Mouse (Mus musculus): ENCODE measurements around the gene Srarp. TPM values are rescaled to one million over a fixed set of nuclear protein-coding genes. Genes with fewer than 3 reads are reported as not detected.

Gene Srarp
- polyA plus RNA-seq, 1 experiment from 2014 or later: not detected

DNA sequence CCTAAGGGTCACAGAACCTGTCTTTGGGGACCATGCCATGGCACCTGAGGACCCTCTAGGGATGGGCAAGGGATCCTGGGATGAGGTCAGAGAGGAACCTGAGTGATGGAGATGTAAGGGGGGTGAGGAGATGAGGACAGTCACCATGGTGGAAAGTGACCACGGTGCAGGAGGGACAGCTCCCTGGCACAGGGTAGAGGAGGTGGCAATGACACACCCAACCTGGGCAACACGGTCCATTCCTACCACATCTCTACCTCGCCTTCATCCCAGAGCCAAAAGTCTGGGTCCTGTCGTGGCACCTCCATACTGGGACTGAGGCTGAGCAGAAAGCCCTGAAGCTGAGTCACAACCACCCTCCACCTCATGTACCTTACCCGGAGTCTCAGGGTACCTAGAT is 13.1 kb downstream of the Srarp start:
- no peak overlapping the region for H3K4me2 ChIP-seq
- peaks cover 22% of the 10 kb centered on the region for H3K4me1 ChIP-seq (replicated peaks)
- H3K4me3 ChIP-seq: no peak overlapping the region
- no peak for ATAC-seq (ENCODE audit: low read depth)
- H3K36me3 ChIP-seq: no peaks in the 10 kb centered on the region
- 85% methylated on average over 5 of the region's 5 CpGs for WGBS
- peaks cover 26% of the 10 kb centered on the region for H3K27me3 ChIP-seq
- H3K9ac ChIP-seq: no peak overlapping the region
- H3K9me3 ChIP-seq: no peaks in the 10 kb centered on the region
- no peak overlapping the region for H3K27ac ChIP-seq (replicated peaks)

DNA sequence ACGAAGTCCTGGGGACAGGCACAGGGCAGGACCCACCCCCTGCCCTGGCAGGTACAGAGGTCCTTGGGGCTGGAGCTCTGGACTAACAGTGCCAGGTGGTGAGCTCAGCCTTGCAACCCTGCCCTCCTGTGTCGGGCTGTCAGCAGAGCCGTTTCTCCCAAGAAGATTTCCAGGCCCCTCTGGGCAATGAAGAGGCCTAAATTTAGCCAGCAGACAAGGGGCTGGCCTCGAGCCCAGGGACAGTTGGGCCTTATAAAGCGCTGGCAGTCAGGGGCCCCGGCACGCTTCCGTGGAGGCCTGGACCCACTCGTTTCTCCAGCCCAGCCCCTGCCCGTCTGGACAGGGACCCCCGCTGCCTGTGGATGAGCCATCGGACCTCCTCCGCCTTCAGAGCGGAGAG is 14.5 kb downstream of the Srarp start:
- ATAC-seq (ENCODE audit: low read depth): no peak
- Histone ChIP-seq H3K9ac (no peak overlapping the region), H3K4me3 (no peak overlapping the region), H3K27ac (replicated peaks) (no peak overlapping the region), H3K4me1 (replicated peaks) (peaks cover 20% of the 10 kb centered on the region), H3K27me3 (peaks cover 14% of the 10 kb centered on the region), H3K4me2 (no peak overlapping the region), H3K9me3 (no peaks in the 10 kb centered on the region), H3K36me3 (no peaks in the 10 kb centered on the region)
- 64% methylated on average over 14 of the region's 14 CpGs for WGBS

DNA sequence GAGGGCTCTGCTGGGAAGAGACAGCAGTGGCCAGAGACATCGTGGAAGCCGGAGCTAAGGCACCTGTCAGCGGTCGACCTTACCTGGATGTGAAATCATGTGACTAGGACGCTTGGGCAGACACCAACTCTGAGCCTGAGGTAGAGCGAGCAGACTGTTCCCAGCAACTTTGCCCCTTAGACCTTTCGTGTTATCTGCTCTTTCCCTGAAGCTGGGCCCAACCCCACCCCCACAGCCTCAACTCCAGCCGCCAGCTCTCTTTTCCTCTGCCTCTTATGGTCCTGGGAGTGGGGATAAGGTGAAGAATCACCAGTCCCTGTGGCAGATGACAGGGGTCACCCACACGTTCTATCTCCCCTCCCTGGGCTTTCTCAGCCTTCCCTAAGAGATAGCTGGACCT is 15.0 kb downstream of the Srarp start:
- no peak for ATAC-seq (ENCODE audit: low read depth)
- Histone ChIP-seq H3K9me3 (no peaks in the 10 kb centered on the region), H3K4me2 (no peak overlapping the region), H3K36me3 (no peaks in the 10 kb centered on the region), H3K4me3 (no peak overlapping the region), H3K9ac (no peak overlapping the region), H3K27me3 (peaks cover 12% of the 10 kb centered on the region; the same call in 1 of the 2 replicates), H3K4me1 (replicated peaks) (peaks cover 14% of the 10 kb centered on the region), H3K27ac (replicated peaks) (no peak overlapping the region)
- WGBS: 64% methylated on average over 9 of the region's 9 CpGs

DNA sequence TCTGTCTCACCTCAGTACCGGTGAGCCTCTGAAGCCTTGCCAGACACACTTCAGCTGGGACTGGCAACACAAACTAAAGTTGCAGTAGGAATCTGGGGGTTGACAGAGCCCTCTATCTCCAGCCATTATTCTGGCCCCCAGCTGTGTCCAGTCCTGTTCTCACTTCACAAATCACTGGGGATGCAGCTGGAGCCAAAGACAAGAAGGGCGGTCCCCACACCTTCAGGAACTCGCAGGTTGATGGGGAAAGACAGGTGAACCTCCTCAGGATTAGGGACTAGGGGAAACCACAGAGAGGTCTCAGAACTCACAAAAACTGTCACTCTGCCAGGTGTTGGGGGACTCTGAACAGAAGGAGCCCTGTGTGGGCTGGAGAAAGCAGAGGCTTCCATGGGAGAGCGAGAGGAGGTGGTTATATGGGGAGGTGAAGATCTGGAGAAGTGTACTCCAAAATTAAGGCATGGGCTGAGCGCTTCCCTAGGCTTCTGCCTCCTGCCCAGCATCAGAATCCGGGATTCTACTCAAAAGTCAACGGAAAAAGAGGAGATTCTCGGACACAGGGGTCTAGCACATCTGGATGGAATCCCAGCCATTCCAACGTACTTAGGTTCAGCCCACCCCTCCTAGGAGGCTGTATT is 15.6 kb downstream of the Srarp start, which contains the start of gene Hspb7:
TSS of gene Hspb7 (plus strand) at position 588 of the 638 bp plus-strand sequence.
- ATAC-seq (ENCODE audit: low read depth): no peak
- no peak within 1 kb of the TSS for H3K4me3 ChIP-seq
- 61% methylated on average over 9 of the region's 9 CpGs for WGBS

DNA sequence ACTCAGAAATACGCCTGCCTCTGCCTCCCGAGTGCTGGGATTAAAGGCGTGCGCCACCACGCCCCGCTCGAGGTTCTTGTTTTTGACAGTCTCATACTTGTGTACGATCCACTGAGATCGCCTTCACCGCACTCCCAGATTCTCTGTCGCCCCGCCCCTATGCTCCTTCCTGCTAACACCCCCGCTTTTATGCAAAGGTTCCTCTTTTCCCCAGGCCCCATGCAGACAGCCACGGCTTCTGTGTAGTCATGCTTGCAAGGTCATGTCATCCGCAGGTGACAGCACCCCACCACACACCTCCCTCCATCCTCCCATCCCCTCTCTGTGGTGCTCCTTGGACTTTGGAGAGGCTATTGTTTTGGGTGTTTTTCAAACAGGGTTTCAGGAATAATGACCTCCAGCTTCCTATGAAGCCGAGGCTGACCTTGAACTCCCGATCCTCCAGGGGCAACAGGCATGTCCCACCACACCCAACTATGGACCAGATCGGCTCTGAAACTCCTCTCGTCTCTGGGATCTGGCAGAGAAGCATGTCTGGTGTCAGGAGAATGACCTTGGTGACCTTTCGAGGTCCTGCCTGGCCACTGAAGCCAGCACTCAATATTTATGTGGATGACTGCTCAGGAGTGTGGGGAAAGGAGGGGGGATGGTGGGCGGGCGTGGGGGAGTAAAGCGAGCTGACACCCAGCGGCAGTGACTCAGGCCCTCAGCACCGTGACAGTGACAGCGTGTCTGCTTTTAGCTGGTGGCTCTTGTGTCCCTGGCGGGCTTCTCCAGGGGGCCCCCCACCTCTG is 16.3 kb downstream of the Srarp start:
- Histone ChIP-seq H3K4me3 (no peak overlapping the region), H3K9ac (no peak overlapping the region), H3K9me3 (no peaks in the 10 kb centered on the region), H3K27ac (replicated peaks) (no peak overlapping the region), H3K36me3 (no peaks in the 10 kb centered on the region), H3K4me2 (no peak overlapping the region), H3K27me3 (peaks cover 9% of the 10 kb centered on the region; the same call in 1 of the 2 replicates), H3K4me1 (replicated peaks) (peaks cover 5% of the 10 kb centered on the region; the same call in 1 of the 2 replicates)
- ATAC-seq (ENCODE audit: low read depth): no peak
- 64% methylated on average over 27 of the region's 27 CpGs for WGBS

More for the DNA sequence above, 15.6 kb downstream of the Srarp start, which contains the start of gene Hspb7:
- no peak within 1 kb of the TSS for H3K4me2 ChIP-seq
- peaks cover 12% of the 10 kb centered on the region; the same call in 1 of the 2 replicates for H3K27me3 ChIP-seq
- no peaks in the 10 kb centered on the region for H3K36me3 ChIP-seq
- H3K4me1 ChIP-seq (replicated peaks): peaks cover 9% of the 10 kb centered on the region
- H3K9ac ChIP-seq: no peak within 1 kb of the TSS
- H3K9me3 ChIP-seq: no peaks in the 10 kb centered on the region
- no peak within 1 kb of the TSS for H3K27ac ChIP-seq (replicated peaks)

DNA sequence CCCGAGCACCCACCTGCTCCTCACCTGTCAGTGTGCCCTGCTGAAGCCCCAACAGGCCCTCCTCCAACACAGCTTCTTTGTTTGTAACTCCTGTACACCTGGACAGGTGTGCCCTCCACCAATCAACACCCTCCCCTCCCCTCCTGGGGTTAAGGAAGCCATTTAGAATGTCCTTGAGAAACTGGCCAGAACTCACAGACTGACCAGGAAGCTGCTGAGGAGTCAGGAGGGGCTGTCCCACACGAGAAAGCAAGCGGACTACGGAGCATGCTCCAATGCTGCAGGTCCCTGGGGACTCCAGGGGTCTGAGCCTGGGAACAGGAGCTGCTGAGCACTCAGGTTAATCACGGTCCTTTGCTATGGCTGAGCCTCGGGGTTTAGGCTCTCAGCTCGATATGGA is 20.0 kb downstream of the Srarp start, which contains the start of gene Clcnkb:
TSS of gene Clcnkb (minus strand) at position 91 of the 400 bp plus-strand sequence.
- Histone ChIP-seq H3K4me2 (no peak within 1 kb of the TSS), H3K9me3 (no peaks in the 10 kb centered on the region), H3K4me1 (replicated peaks) (peaks cover 5% of the 10 kb centered on the region; the same call in 1 of the 2 replicates), H3K4me3 (no peak within 1 kb of the TSS), H3K27me3 (0 out of 2 replicates have a peak, but pooled peaks cover 6% of the 10 kb centered on the region), H3K27ac (replicated peaks) (no peak within 1 kb of the TSS), H3K9ac (no peak within 1 kb of the TSS), H3K36me3 (no peaks in the 10 kb centered on the region)
- ATAC-seq (ENCODE audit: low read depth): no peak
- 59% methylated on average over 7 of the region's 7 CpGs for WGBS

DNA sequence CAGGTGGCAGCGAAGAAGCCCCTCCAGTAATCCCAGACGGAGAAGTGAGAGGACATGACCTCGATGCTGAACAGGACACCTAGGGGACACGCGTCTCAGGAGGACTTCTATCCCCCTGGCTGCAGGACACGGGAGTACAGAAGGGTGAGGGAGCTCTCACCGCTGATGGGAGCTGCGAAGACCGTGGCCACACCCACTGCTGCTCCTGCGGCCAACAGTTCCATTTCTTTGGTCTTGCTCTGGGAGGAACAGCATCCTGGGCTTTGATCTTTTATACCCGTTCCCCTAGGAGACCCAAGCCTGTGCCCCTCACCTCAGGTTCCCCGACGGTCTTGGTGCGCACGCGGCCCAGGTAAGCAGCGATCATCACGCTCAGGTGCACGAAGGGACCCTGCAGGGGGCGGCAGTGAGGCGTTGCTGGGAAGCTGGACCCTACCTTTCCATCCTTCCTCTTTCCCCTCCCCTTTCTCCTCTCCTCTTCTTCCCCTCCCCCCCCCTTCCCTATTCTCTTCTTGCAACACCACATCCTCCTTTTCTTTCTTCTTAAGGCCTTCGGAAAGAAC is 24.4 kb downstream of the Srarp start:
- no peak overlapping the region for H3K27ac ChIP-seq (replicated peaks)
- peaks cover 6% of the 10 kb centered on the region; the same call in 1 of the 2 replicates for H3K27me3 ChIP-seq
- H3K4me3 ChIP-seq: no peak overlapping the region
- H3K9me3 ChIP-seq: no peaks in the 10 kb centered on the region
- 13% methylated on average over 22 of the region's 22 CpGs for WGBS
- H3K4me2 ChIP-seq: no peak overlapping the region
- H3K36me3 ChIP-seq: no peaks in the 10 kb centered on the region
- no peaks in the 10 kb centered on the region for H3K4me1 ChIP-seq (replicated peaks)
- no peak for ATAC-seq (ENCODE audit: low read depth)
- H3K9ac ChIP-seq: no peak overlapping the region

DNA sequence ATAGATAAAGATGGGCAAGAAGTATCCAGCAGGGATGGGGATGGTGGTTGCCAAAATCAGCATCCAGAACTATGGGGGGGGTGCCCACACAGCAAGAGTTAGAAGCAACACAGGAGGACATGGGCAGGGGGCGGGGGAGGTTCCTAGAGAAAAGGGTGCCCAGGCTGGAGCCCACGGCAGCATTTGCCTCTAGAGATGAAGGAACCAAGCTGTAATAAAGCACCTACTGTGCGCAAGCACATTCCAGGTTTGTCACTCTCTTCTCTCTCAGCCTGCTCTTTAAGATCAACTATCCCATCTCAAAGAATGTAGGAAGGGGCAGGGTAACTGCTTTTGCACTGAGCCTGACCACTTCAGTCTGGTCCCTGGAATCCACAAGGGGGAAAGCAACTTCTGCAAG is 27.3 kb downstream of the Srarp start:
- Histone ChIP-seq H3K4me1 (replicated peaks) (peaks cover 3% of the 10 kb centered on the region; the same call in 1 of the 2 replicates), H3K4me3 (no peak overlapping the region), H3K36me3 (no peaks in the 10 kb centered on the region), H3K4me2 (no peak overlapping the region), H3K9me3 (no peaks in the 10 kb centered on the region), H3K27me3 (peaks cover 11% of the 10 kb centered on the region; the same call in 1 of the 2 replicates), H3K27ac (replicated peaks) (no peak overlapping the region), H3K9ac (no peak overlapping the region)
- no peak for ATAC-seq (ENCODE audit: low read depth)
- 91% methylated on average over 3 of the region's 3 CpGs for WGBS

DNA sequence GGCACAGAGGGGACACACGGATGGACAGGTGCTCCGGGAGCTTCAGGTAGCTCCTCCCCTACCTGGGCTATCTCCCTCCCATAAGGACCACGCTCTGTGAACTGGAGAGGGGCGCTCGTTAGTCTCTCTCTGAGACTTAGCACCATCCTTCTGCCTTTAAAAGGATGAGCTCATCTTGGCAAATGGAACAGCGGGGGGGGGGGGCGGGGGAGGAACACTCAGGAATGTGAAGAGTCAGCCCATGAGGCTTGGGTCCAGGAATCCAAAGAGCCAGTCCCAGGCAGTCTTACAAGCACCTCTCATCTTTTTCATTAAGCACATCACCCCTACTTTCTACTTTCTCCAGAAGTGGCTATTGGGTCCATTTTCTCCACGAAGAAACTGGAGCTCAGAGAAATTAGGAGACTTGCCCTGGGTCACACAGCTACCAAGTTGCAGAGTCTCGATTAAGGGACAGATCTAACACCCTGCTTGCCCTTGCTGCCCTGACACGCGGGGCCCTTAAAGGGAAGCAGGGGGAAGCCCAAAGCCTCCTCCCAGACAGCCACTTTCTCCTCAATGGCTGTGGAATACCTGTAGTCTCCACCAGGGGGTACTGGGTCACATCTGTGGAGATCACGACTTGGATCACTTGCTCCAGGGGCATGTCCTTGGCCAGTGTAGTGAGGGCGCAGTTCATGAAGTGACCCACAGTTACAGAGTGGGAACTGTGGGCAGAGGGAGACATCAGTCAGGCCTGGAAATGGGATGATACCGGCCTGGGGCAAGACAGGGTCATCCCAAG is 29.2 kb downstream of the Srarp start:
- Histone ChIP-seq H3K27ac (replicated peaks) (no peak overlapping the region), H3K9me3 (no peaks in the 10 kb centered on the region), H3K4me1 (replicated peaks) (peaks cover 3% of the 10 kb centered on the region; the same call in 1 of the 2 replicates), H3K36me3 (no peaks in the 10 kb centered on the region), H3K4me3 (no peak overlapping the region), H3K4me2 (no peak overlapping the region), H3K27me3 (peaks cover 7% of the 10 kb centered on the region; the same call in 1 of the 2 replicates), H3K9ac (no peak overlapping the region)
- no peak for ATAC-seq (ENCODE audit: low read depth)
- WGBS: 51% methylated on average over 14 of the region's 14 CpGs

DNA sequence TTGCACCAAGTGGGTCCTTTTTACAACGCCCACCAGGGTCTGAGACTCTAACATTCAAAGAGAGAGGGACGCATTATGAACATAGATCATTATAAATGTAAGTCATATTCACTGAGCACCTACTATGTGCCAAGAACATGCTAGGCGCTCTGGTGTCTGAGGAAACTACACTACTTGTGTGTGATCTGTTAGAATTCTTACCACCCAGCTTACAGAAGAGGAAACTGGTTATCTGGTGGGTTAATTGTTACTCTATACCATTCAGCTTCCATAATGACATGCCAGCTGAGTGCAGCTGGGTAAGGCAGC is 30.6 kb downstream of the Srarp start:
- Histone ChIP-seq H3K4me3 (no peak overlapping the region), H3K27me3 (peaks cover 5% of the 10 kb centered on the region; the same call in 1 of the 2 replicates), H3K4me2 (no peak overlapping the region), H3K27ac (replicated peaks) (no peak overlapping the region), H3K36me3 (no peaks in the 10 kb centered on the region), H3K9ac (no peak overlapping the region), H3K9me3 (no peaks in the 10 kb centered on the region), H3K4me1 (replicated peaks) (peaks cover 3% of the 10 kb centered on the region; the same call in 1 of the 2 replicates)
- peak; percentile 5; the same call in 1 of the 2 replicates for ATAC-seq (ENCODE audit: low read depth)
- WGBS: 88% methylated on average over 3 of the region's 3 CpGs

DNA sequence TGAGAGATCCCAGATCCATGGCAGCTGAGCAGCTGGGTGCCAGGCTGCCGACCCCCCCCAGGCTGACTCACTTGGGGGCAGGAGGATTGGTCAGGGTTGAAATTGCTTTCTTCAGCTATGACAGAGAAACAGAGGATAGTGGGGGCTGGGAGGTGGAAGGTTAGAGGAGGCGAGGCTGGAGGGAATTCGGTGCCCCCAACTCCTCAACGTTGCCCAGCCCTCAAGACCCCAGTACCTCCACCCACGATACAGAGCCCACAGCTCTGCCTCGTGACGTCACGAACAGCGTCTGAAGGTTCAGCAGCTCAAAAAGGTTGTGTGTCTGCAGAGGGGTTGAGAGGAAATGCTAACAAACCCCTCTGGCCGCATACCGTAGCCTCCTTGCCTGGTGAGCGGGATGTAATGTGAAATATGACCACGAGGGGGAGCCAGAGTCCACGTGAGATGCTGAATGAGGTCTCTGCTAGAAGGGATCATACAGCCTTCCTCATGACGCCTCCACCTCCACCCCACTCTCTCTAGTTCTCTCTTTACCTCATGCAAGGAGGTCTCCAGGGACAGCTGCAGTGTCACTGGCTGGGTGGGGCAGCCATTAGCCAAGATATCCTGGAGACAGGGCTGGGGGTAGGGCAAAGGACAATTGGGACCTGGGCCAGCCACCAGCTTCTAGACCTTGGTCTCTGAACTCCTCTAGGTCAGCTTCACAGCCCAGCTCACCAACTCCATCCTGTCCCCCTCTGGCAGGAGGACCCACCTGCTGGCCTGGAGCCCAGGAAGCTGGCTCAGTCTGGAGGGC is 31.2 kb downstream of the Srarp start:
- Histone ChIP-seq H3K27me3 (peaks cover 5% of the 10 kb centered on the region; the same call in 1 of the 2 replicates), H3K9me3 (no peaks in the 10 kb centered on the region), H3K9ac (peak overlapping the region; percentile 53; the same call in 1 of the 2 replicates), H3K4me3 (0 out of 2 replicates have a peak overlapping the region, but pooled peaks have one; percentile 2), H3K27ac (replicated peaks) (no peak overlapping the region), H3K4me1 (replicated peaks) (peaks cover 3% of the 10 kb centered on the region; the same call in 1 of the 2 replicates), H3K36me3 (no peaks in the 10 kb centered on the region), H3K4me2 (peak overlapping the region; percentile 36)
- WGBS: 16% methylated on average over 15 of the region's 15 CpGs
- ATAC-seq (ENCODE audit: low read depth): peak; percentile 86

All from neural tube, embryonic 13.5 days (tissue).